Mouse (Mus musculus) embryo, embryonic 11.5 days (tissue): ENCODE results near the gene Golt1b.
"Not testable (repeated sequence)": the region's sequence is repeated elsewhere in the genome, so short reads cannot be mapped to it uniquely, and the experiment has no call there.

Source experiments
- DNase-seq: peaks from one replicate; pipeline ENCODE4 v3.0.0-alpha.2; 2012; ENCODE audit warnings: low read depth, low spot score

Golt1b gene

DNA sequence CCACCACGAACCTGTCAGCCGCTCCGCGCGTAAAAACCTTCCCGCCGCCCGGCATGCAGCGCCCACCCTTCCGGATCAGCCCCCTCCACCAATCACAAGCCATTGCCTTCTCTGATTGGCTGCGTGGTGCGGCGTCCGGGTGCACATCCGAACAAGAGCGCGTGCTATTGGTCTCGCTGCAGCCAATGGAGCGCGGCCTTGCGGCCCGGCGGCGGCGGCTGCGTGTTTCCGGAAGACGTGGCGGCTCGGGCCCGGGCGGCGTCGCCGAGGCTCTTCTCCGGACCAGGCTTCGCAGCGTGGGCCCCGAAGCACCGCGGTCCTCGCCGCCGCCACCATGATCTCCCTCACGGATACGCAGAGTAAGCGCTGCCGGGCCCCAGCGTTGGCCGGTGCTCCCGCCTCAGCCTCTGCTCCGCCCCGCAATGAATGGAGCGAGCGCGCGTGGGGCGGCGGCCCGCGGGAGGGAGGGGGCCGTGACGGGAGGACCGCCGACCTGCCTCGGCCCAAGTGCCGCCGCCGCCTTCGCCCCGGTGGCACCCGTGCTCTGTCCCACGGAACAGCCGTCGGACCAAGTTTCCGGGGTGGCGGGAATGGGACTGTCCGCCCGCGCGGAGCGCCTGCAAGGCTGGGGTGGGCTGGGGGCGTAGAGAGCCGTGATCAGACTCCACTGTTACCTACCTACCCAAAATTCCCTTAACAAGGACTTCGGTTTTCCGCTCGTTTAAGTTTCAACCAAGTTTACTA lies at the start of gene Golt1b, which contains the start of gene Recql:
Gene Golt1b, plus strand, starts transcription at position 211 of the 744 bp plus-strand sequence.
Gene Recql, minus strand, starts transcription at position 77 of the 744 bp plus-strand sequence.
- DNase-seq, result peak; percentile 91

- no peak for DNase-seq
Observed at GRCm38 (mm10) chr6:142338961-142339360, 48.1 kb upstream of the Golt1b start.

GRCm38 (mm10) chr6:142339576-142339975 lies 47.4 kb upstream of the Golt1b start:
- no peak for DNase-seq

DNA sequence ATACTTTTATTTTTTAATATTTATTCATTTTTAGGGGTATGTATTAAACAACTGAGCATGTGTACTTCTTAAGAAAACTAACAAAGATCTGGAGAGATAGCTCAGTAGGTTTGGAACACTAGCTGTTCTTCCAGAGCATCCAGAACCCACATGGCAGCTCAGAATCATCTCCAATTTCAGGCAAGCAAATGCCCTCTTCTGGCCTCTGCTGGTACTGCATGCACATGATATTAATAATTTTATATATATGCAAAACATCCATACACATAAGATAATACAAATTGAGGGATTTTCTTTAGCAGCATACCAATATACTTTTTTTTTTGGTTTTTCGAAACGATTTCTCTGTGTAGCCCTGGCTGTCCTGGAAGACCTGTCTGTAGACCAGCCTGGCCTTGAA lies 43.5 kb upstream of the Golt1b start:
- DNase-seq, result peak; percentile 31

- DNase-seq, result peak; percentile 82
Observed at GRCm38 (mm10) chr6:142345440-142346038, 41.5 kb upstream of the Golt1b start, which contains the start of gene Pyroxd1. Gene Pyroxd1 (plus strand): TSS chr6:142345654.

- DNase-seq, result no peak
Observed at GRCm38 (mm10) chr6:142346181-142347110, 40.6 kb upstream of the Golt1b start.

- no peak for DNase-seq
Observed at GRCm38 (mm10) chr6:142347431-142348385, 39.3 kb upstream of the Golt1b start.

DNA sequence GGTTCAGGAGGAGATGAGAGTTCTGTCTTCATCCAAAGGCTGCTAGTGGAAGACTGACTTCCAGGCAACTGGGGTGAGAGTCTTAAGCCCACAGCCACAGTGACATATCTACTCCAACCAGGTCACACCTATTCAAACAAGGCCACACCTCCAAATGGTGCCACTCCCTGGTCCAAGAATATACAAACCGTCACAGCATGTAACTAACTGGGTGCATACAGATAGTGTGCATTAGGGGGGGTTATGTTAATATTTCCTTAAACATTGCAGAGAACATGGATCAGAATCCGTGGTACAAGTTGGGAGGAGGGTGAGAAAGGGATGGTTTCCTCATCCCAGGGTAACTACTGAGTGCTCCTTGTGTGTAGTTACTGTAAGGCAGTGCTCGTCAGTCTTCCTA lies 34.9 kb upstream of the Golt1b start:
- not testable (repeated sequence) for DNase-seq

DNA sequence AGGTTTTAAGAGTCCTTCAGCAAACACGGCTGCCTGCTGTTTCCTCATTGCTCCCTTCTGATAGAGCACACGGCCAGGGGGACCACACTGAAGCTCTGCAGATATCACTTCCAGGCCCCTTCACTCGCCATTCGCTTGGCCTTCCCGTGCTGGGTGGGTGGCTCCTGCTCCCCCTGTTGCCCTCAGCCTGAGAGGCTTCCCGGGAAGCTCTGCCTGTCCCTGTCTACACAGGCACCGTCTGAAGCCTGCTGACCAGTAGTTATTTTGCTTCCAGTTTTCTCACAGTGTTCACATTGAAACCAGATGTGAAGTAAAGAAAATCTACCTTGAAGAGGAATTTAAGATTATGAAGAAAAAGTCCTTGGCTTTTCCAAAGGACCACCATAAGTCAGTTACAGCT lies 29.9 kb upstream of the Golt1b start:
- no peak for DNase-seq

DNA sequence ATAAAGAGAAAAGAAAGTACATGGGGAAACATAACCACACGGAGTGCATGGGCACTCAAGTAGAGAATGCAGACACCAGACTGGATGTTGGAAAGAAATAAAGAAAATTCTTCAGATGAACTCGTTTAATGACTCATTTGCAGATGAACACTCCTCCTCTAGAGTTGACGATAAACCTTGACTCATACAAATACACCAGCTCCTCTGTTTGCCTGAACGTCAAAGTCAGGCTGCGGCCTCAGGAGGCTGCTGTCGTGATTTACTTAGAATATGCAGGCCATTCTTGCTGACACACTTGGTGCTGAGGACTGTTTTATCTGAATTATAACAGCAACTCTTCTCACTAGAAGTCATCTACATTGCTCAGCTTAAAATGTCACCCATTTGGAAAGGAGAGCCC lies 25.0 kb upstream of the Golt1b start:
- DNase-seq, result no peak

- DNase-seq, result no peak
Observed at GRCm38 (mm10) chr6:142363019-142363576, 23.9 kb upstream of the Golt1b start.

GRCm38 (mm10) chr6:142365742-142366472 lies 21.1 kb upstream of the Golt1b start:
- DNase-seq, result no peak

GRCm38 (mm10) chr6:142366473-142367018 lies 20.5 kb upstream of the Golt1b start:
- no peak for DNase-seq

DNA sequence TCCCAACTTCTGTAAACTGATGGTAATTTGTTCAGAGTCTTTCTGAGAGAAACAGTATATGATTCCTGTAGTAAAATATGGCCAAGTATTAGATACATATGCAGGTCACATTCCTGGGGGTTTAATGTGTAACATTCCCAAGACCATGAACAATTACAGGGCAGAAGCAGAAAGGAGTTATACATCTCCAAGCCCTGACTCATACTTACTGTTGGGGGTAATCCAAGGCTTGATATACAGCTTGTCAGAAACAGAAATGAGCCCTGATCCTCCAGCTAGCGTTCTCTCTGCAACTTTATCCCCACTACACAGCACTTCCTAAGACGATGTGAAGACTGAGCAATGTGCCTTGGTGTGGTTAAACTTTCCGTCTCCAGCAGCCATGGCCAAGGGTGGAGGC lies 19.5 kb upstream of the Golt1b start:
- no peak for DNase-seq

DNA sequence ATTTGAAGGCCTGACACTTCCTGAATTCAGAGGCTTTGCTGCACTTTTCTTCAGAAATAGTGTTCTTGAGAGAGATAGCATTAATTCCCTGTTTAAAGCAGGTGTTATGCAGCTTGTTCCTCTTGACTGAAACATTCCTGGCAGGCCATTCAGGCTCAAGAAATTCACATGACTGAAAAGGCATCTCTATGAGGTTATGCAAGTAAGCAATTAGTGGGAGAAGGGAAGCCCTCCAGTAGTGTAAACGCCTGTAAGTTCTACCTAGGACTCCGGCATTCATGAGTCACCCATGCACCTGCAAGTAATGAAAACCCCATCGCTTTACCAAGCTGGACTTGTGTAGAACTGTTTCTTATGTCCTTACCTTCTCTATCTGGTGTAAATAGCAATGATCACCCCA lies 17.5 kb upstream of the Golt1b start:
- no peak for DNase-seq

GRCm38 (mm10) chr6:142377081-142377480 lies 9.9 kb upstream of the Golt1b start:
- DNase-seq, result no peak

DNA sequence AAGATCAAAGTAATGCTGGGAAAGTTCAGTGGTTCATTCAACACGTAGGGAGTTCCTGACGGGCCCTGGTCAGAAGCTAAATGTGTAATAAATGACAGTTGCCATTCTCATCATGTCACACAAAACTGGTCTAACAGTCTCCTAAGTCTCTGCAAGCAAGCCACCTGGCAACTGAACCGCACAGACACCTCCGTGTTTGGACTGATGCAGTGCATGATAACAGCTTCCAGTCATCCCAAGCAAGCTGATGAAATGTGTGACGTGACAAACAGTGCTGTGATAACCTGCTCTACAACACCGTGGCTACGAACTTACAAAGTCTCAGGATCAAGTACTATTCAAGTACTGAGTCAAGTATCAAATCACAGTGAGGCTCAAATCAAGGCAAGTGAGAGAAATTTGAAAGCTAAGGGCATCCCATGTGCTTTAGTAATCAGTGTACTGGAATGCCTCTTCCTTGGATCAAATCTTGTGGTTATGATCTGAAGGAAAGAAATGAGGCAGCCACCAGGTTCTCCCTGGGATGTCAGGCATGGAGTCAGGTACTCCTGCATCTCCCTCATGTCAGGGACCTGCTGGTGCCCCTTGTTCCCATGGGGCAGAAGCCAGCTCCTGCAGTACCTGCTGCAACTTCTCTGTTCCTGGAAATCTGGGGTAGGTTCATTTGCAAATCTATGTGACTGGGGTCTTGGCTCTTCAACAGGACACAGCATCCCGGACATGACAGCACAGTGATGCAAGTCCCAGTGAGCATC lies 8.3 kb upstream of the Golt1b start:
- no peak for DNase-seq

DNA sequence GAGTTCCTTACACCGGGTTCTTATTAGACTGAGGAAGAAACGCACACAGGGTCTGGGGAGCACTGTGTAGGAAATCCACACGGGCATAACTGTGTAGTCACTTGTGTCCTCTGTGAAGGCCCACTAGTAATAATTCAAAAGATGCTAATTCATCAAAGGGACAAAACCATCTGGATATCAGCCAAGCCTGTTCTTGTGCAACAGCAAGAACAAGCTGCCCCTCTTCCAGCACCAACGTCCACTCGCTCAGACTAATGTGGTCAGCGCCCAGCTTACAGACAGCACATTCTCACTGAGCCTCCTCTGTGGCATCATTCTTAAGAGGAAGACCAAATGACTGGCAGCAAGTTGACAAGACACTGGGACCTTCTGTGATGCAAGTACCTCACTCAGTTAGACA lies 7.1 kb upstream of the Golt1b start:
- no peak for DNase-seq

GRCm38 (mm10) chr6:142381615-142382014 lies 5.4 kb upstream of the Golt1b start:
- no peak for DNase-seq
